Mouse (Mus musculus) heart, embryonic 11.5 days (tissue): ENCODE data around the gene Creb3l2. TPM values are rescaled to one million over a fixed set of nuclear protein-coding genes. Genes with fewer than 3 reads are reported as not detected.
A peak's percentile ranks its signal among the peaks of the same experiment; 100 is the strongest.

Experiments used
- ATAC-seq: fragments of 200-750 bp; cut with Nextera tagmentation; replicated peaks from 2 replicates; pipeline ENCODE4 v1.8.0; 2017; ENCODE audit warnings: moderate library complexity; ENCODE audit not compliant: insufficient number of reproducible peaks, low FRiP score, low TSS enrichment
- H3K27ac ChIP-seq: fragments of 300-500 bp; sonication (generic); 2 replicates; pipeline ENCODE4 v1.5.1; 2014; ENCODE audit warnings: mild to moderate bottlenecking, low read depth, low read length
- H3K27me3 ChIP-seq: fragments of 300-500 bp; sonication (generic); 2 replicates; pipeline ENCODE4 v1.6.1; 2014; ENCODE audit warnings: mild to moderate bottlenecking, low read length, mixed read lengths; ENCODE audit not compliant: control insufficient read depth, insufficient read depth
- H3K36me3 ChIP-seq: fragments of 300-500 bp; sonication (generic); 2 replicates; pipeline ENCODE4 v1.6.1; 2014; ENCODE audit warnings: mild to moderate bottlenecking, low read length, moderate library complexity, mixed read lengths; ENCODE audit not compliant: control insufficient read depth, insufficient read depth
- H3K4me1 ChIP-seq: fragments of 300-500 bp; sonication (generic); 2 replicates; pipeline ENCODE4 v1.6.1; 2014; ENCODE audit warnings: low read length; ENCODE audit not compliant: control insufficient read depth, insufficient read depth
- H3K4me2 ChIP-seq: fragments of 300-500 bp; sonication (generic); 2 replicates; pipeline ENCODE4 v1.6.1; 2014; ENCODE audit warnings: mild to moderate bottlenecking, moderate library complexity
- H3K4me3 ChIP-seq: fragments of 300-500 bp; sonication (generic); 2 replicates; pipeline ENCODE4 v1.5.1; 2014; ENCODE audit warnings: low read depth, low read length
- H3K9ac ChIP-seq: fragments of 300-500 bp; sonication (generic); 2 replicates; pipeline ENCODE4 v1.6.1; 2014; ENCODE audit warnings: mild to moderate bottlenecking, low read depth, low read length, moderate library complexity
- H3K9me3 ChIP-seq: fragments of 300-500 bp; sonication (generic); replicated peaks from 2 replicates; pipeline ENCODE4 v1.6.1; 2016; ENCODE audit warnings: low read length; ENCODE audit not compliant: control insufficient read depth
- WGBS: fragments of 180-500 bp; shearing (Covaris S2); extraction: QIAGEN DNeasy Blood & Tissue Kit; methylation state at CpG from one replicate; pipeline ENCODE4 v1.1.7; 2014; ENCODE audit not compliant: insufficient replicate concordance; 5-methylcytosine and 5-hydroxymethylcytosine counted together
- polyA plus RNA-seq: library from polyadenylated mRNA; unstranded; fragments of >200 nt; fragmentation: Nextera tagmentation; extraction: Ambion mirVana; gene quantifications from 2 replicates; pipeline ENCODE4 v1.2.1, GENCODE M21; 2014

Gene Creb3l2
- 42.9 and 52.9 TPM in 2 replicates for polyA plus RNA-seq

- ATAC-seq = peak; percentile 98
- H3K4me1 ChIP-seq = peaks cover 21% of the 10 kb centered on the region
Observed at GRCm38 (mm10) chr6:37442041-37442667, at the start of gene Creb3l2. Gene Creb3l2, minus strand, starts transcription at chr6:37442146.

DNA sequence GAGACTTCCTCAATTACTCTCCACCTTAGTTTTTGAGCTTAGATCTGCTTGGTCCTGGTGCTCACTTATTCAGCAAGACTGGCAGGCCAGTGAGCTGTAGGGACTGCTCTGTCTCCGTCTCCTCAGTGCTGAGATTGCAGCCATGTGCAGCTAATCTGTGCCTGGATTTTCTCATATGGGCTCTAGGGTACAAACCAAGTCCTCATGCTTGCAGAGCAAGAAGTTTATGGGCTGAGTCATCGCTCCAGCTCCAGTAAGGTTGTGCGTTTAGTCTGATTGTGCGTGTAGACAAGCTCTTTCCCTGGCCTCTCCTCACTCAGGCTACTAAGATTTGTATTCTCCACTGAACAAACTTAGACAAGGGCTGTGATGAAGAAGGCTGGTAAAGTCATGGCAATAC lies 44.6 kb upstream of the Creb3l2 start:
- no peak overlapping the region for H3K27ac ChIP-seq
- H3K4me1 ChIP-seq = no peaks in the 10 kb centered on the region
- no peak for ATAC-seq
- H3K9ac ChIP-seq = no peak overlapping the region
- 50% methylated on average over 4 of the region's 4 CpGs for WGBS
- H3K27me3 ChIP-seq = no peaks in the 10 kb centered on the region
- H3K36me3 ChIP-seq = no peaks in the 10 kb centered on the region
- no peaks in the 10 kb centered on the region for H3K9me3 ChIP-seq
- H3K4me2 ChIP-seq = no peak overlapping the region
- no peak overlapping the region for H3K4me3 ChIP-seq

More at GRCm38 (mm10) chr6:37442041-37442667, at the start of gene Creb3l2:
- Histone ChIP-seq H3K9me3 (no peaks in the 10 kb centered on the region; the same call in 1 of the 2 replicates), H3K4me2 (peak within 1 kb of the TSS; percentile 89), H3K36me3 (no peaks in the 10 kb centered on the region; the same call in 1 of the 2 replicates), H3K9ac (peak within 1 kb of the TSS; percentile 84), H3K4me3 (peak within 1 kb of the TSS; percentile 82), H3K27ac (peak within 1 kb of the TSS; percentile 89), H3K27me3 (no peaks in the 10 kb centered on the region)
- under 1% methylated on average over 33 of the region's 33 CpGs for WGBS

- H3K4me2 ChIP-seq = no peak overlapping the region
- no peaks in the 10 kb centered on the region for H3K36me3 ChIP-seq
Observed at GRCm38 (mm10) chr6:37484588-37485070, 42.7 kb upstream of the Creb3l2 start.

DNA sequence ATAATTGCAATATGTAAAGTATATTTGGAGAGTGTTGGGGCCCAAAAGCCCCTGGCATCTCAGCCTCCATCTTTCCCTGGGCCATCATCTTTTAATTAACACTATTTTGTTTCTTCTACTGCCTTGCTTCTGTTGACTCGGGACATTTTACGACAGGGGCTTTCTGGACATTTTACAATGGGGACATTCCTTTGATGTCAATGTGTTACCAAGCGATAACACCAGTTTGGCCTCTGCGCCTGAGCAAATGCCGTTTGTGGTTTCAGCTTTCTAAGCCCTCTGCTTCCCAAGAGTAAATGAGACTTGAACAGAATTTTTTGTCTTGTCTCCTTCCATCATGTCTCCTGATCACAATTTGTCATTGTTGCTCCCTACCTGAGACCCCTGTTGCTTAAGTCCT lies 41.3 kb upstream of the Creb3l2 start:
- Histone ChIP-seq H3K27me3 (no peaks in the 10 kb centered on the region), H3K27ac (no peak overlapping the region), H3K9ac (no peak overlapping the region), H3K9me3 (no peaks in the 10 kb centered on the region), H3K4me3 (no peak overlapping the region), H3K4me1 (no peaks in the 10 kb centered on the region), H3K4me2 (no peak overlapping the region), H3K36me3 (no peaks in the 10 kb centered on the region)
- 54% methylated on average over 5 of the region's 5 CpGs for WGBS
- ATAC-seq = no peak

More at GRCm38 (mm10) chr6:37484588-37485070, 42.7 kb upstream of the Creb3l2 start:
- Histone ChIP-seq H3K27me3 (no peaks in the 10 kb centered on the region), H3K4me3 (no peak overlapping the region), H3K9ac (no peak overlapping the region), H3K27ac (no peak overlapping the region), H3K9me3 (no peaks in the 10 kb centered on the region), H3K4me1 (no peaks in the 10 kb centered on the region)
- 58% methylated on average over 1 of the region's 1 CpGs for WGBS
- ATAC-seq = no peak

- H3K9me3 ChIP-seq = no peaks in the 10 kb centered on the region
- no peak for ATAC-seq
- WGBS = 77% methylated on average over 3 of the region's 3 CpGs
- no peak overlapping the region for H3K4me3 ChIP-seq
- no peaks in the 10 kb centered on the region for H3K4me1 ChIP-seq
- H3K9ac ChIP-seq = no peak overlapping the region
- H3K27ac ChIP-seq = no peak overlapping the region
- no peaks in the 10 kb centered on the region for H3K36me3 ChIP-seq
- no peaks in the 10 kb centered on the region for H3K27me3 ChIP-seq
- no peak overlapping the region for H3K4me2 ChIP-seq
Observed at GRCm38 (mm10) chr6:37481147-37481546, 39.2 kb upstream of the Creb3l2 start.

GRCm38 (mm10) chr6:37480008-37480407 lies 38.1 kb upstream of the Creb3l2 start:
- H3K9me3 ChIP-seq = no peaks in the 10 kb centered on the region
- H3K4me1 ChIP-seq = no peaks in the 10 kb centered on the region
- H3K9ac ChIP-seq = no peak overlapping the region
- H3K4me2 ChIP-seq = no peak overlapping the region
- no peak for ATAC-seq
- no peak overlapping the region for H3K4me3 ChIP-seq
- H3K27me3 ChIP-seq = no peaks in the 10 kb centered on the region
- no peaks in the 10 kb centered on the region for H3K36me3 ChIP-seq
- H3K27ac ChIP-seq = no peak overlapping the region

- Histone ChIP-seq H3K27me3 (no peaks in the 10 kb centered on the region), H3K9ac (no peak overlapping the region), H3K4me2 (no peak overlapping the region), H3K4me3 (no peak overlapping the region), H3K36me3 (no peaks in the 10 kb centered on the region), H3K4me1 (no peaks in the 10 kb centered on the region), H3K9me3 (no peaks in the 10 kb centered on the region), H3K27ac (no peak overlapping the region)
- ATAC-seq = no peak
- 79% methylated on average over 2 of the region's 2 CpGs for WGBS
Observed at GRCm38 (mm10) chr6:37478481-37478880, 36.5 kb upstream of the Creb3l2 start.

DNA sequence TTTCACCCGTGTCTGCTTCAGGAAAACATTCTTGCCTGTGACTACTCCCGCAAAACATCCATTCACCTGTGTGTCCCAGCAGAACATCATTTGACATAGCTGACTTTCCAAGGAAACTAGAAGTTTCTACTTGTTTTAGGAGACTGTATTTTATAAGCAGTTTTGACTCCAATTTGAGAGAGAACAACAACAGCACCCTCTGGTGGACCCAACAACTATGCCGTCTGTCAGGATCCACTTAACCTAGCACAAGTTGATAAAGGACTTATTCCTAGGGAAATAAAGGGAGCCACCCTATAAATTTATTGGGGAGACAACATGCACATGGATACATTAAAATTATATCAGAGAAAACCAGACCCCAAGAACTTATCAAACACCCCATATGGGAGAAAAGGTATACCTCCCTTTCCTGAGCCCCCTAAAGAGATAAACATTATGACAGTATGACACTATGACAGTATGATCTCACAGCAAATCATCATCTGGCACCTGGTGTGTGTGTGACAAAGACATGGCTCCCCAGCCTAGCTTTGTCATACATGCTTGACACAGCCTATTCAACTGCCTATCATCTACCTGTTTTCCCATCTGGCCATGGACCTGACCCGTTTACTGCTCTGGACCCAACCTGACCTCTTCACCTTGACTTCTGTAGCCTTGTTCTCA lies 31.9 kb upstream of the Creb3l2 start:
- Histone ChIP-seq H3K4me1 (no peaks in the 10 kb centered on the region), H3K4me3 (no peak overlapping the region), H3K4me2 (no peak overlapping the region), H3K27ac (no peak overlapping the region), H3K36me3 (no peaks in the 10 kb centered on the region), H3K9me3 (no peaks in the 10 kb centered on the region), H3K27me3 (no peaks in the 10 kb centered on the region), H3K9ac (no peak overlapping the region)
- no peak for ATAC-seq
- WGBS = 79% methylated on average over 4 of the region's 4 CpGs
